Mouse (Mus musculus): ENCODE results near the gene Adh7.

GRCm38 (mm10) chr3:138248011-138248410 lies 30.5 kb downstream of the Adh7 start:
- TF ChIP-seq SMC3 (IDR thresholded peaks at IDR 0.05; ENCODE audit: low read depth, low read length) (no peak), POLR2A (IDR thresholded peaks at IDR 0.05; ENCODE audit: low read depth, low read length) (no peak), ZKSCAN1 (IDR thresholded peaks at IDR 0.05; ENCODE audit: borderline replicate concordance, low read depth, low read length) (no peak), CTCF (conservative IDR thresholded peaks at IDR 0.05 in 1 of 2, IDR thresholded peaks at IDR 0.05 in 1 of 2; ENCODE audit: low read depth in 2 of 2, low read length in 2 of 2) (no peak), EP300 (IDR thresholded peaks at IDR 0.05; ENCODE audit: low read length) (no peak), ZNF384 (IDR thresholded peaks at IDR 0.05; ENCODE audit: low read depth, low read length) (no peak)
